Mouse (Mus musculus) hindbrain, embryonic 10.5 days (tissue): ENCODE measurements around the gene Gm11568. TPM values are rescaled to one million over a fixed set of nuclear protein-coding genes. Genes with fewer than 3 reads are reported as not detected.

ENCODE experiments used
- polyA plus RNA-seq: library from polyadenylated mRNA; unstranded; fragments of >200 nt; fragmentation: Nextera tagmentation; extraction: Ambion mirVana; gene quantifications from 2 replicates; pipeline ENCODE4 v1.2.1, GENCODE M21; 2016

The Gm11568 gene
- polyA plus RNA-seq, 1 experiment from 2014 or later, result not detected

Other genes starting within 250 kb of the Gm11568 start
- not detected in 2 replicates for gene Gm11937, start 247.7 kb upstream of the Gm11568 start, polyA plus RNA-seq
- gene Krtap2-4, start 243.1 kb upstream of the Gm11568 start, polyA plus RNA-seq, result not detected in 2 replicates
- gene Gm11562, start 237.5 kb upstream of the Gm11568 start, polyA plus RNA-seq, result not detected in 2 replicates
- gene Krtap4-1, start 229.7 kb upstream of the Gm11568 start, polyA plus RNA-seq, result not detected in 2 replicates
- gene Krtap4-2, start 222.8 kb upstream of the Gm11568 start, polyA plus RNA-seq, result not detected in 2 replicates
- not detected in 2 replicates for gene Krtap4-7, start 213.8 kb upstream of the Gm11568 start, polyA plus RNA-seq
- gene Gm11555, start 207.7 kb upstream of the Gm11568 start, polyA plus RNA-seq, result not detected in 2 replicates
- not detected in 2 replicates for gene Gm11563, start 199.0 kb upstream of the Gm11568 start, polyA plus RNA-seq
- not detected in 2 replicates for gene Krtap4-6, start 192.0 kb upstream of the Gm11568 start, polyA plus RNA-seq
- not detected in 2 replicates for gene Gm14190, start 167.2 kb upstream of the Gm11568 start, polyA plus RNA-seq
- gene Gm14180, start 123.6 kb upstream of the Gm11568 start, polyA plus RNA-seq, result not detected in 2 replicates
- not detected in 2 replicates for gene Gm11595, start 85.0 kb upstream of the Gm11568 start, polyA plus RNA-seq
- gene Krtap4-8, start 77.2 kb upstream of the Gm11568 start, polyA plus RNA-seq, result not detected in 2 replicates
- gene Krtap4-9, start 72.7 kb upstream of the Gm11568 start, polyA plus RNA-seq, result not detected in 2 replicates
- not detected in 2 replicates for gene Gm11596, start 64.5 kb upstream of the Gm11568 start, polyA plus RNA-seq
- not detected in 2 replicates for gene Gm11569, start 59.0 kb upstream of the Gm11568 start, polyA plus RNA-seq
- gene Gm11554, start 53.5 kb upstream of the Gm11568 start, polyA plus RNA-seq, result not detected in 2 replicates
- gene Krtap4-13, start 48.0 kb upstream of the Gm11568 start, polyA plus RNA-seq, result not detected in 2 replicates
- not detected in 2 replicates for gene Gm11564, start 42.3 kb upstream of the Gm11568 start, polyA plus RNA-seq
- gene 2300003K06Rik, start 19.9 kb upstream of the Gm11568 start, polyA plus RNA-seq, result not detected in 2 replicates
- not detected in 2 replicates for gene Krtap4-16, start 6.3 kb upstream of the Gm11568 start, polyA plus RNA-seq
- not detected in 2 replicates for gene Gm11559, start 6.6 kb downstream of the Gm11568 start, polyA plus RNA-seq
- gene Krtap9-1, start 15.5 kb downstream of the Gm11568 start, polyA plus RNA-seq, result not detected in 2 replicates
- gene Gm11567, start 21.3 kb downstream of the Gm11568 start, polyA plus RNA-seq, result not detected in 2 replicates
- gene Krtap31-1, start 50.0 kb downstream of the Gm11568 start, polyA plus RNA-seq, result not detected in 2 replicates
- gene Gm11565, start 56.8 kb downstream of the Gm11568 start, polyA plus RNA-seq, result not detected in 2 replicates
- gene Krtap31-2, start 78.4 kb downstream of the Gm11568 start, polyA plus RNA-seq, result not detected in 2 replicates
- not detected in 2 replicates for gene Krtap9-5, start 90.6 kb downstream of the Gm11568 start, polyA plus RNA-seq
- gene Krtap29-1, start 121.1 kb downstream of the Gm11568 start, polyA plus RNA-seq, result not detected in 2 replicates
- gene Krtap16-1, start 128.7 kb downstream of the Gm11568 start, polyA plus RNA-seq, result not detected in 2 replicates
- gene Krtap17-1, start 136.1 kb downstream of the Gm11568 start, polyA plus RNA-seq, result not detected in 2 replicates
- gene Krt33a, start 158.3 kb downstream of the Gm11568 start, polyA plus RNA-seq, result not detected in 2 replicates
- not detected in 2 replicates for gene Krt33b, start 172.0 kb downstream of the Gm11568 start, polyA plus RNA-seq
- not detected in 2 replicates for gene Krt34, start 183.6 kb downstream of the Gm11568 start, polyA plus RNA-seq
- not detected in 2 replicates for gene Krt31, start 192.6 kb downstream of the Gm11568 start, polyA plus RNA-seq
- not detected in 2 replicates for gene Krt32, start 230.3 kb downstream of the Gm11568 start, polyA plus RNA-seq
- gene Krt35, start 238.3 kb downstream of the Gm11568 start, polyA plus RNA-seq, result not detected in 2 replicates
- gene Krt36, start 247.7 kb downstream of the Gm11568 start, polyA plus RNA-seq, result not detected in 2 replicates